Mouse (Mus musculus): ENCODE results near the gene H3f3a. TPM values are rescaled to one million over a fixed set of nuclear protein-coding genes. Genes with fewer than 3 reads are reported as not detected.

The H3f3a gene
- polyA plus RNA-seq, 1 experiment from 2014 or later: 721 TPM

Other genes with a start within 250 kb of the H3f3a start
- 56.6 to 110 TPM (median 59.5 TPM) in 3 replicates for gene Parp1, start 245.0 kb downstream of the H3f3a start, polyA plus RNA-seq (2018)
- gene Lin9, start 172.8 kb downstream of the H3f3a start, polyA plus RNA-seq (2018): 7.8 to 13.0 TPM (median 9.6 TPM) in 3 replicates
- gene Mixl1, start 116.9 kb downstream of the H3f3a start, polyA plus RNA-seq (2018): 0.09 to 0.10 TPM in 2 of 3 replicates, not detected in the other
- 37.0 to 52.8 TPM (median 46.2 TPM) in 3 replicates for gene Acbd3, start 87.9 kb downstream of the H3f3a start, polyA plus RNA-seq (2018)
- 14.4 to 20.0 TPM (median 18.7 TPM) in 3 replicates for gene Sde2, start 37.2 kb upstream of the H3f3a start, polyA plus RNA-seq (2018)
- gene Lefty2, start 79.2 kb upstream of the H3f3a start, polyA plus RNA-seq (2018): not detected in 3 replicates
- gene Pycr2, start 90.3 kb upstream of the H3f3a start, polyA plus RNA-seq (2018): 6.7 to 27.5 TPM (median 13.8 TPM) in 3 replicates
- gene Lefty1, start 121.1 kb upstream of the H3f3a start, polyA plus RNA-seq (2018): 0.14 to 1.1 TPM (median 0.87 TPM) in 3 replicates
- 15.0 to 21.6 TPM (median 19.5 TPM) in 3 replicates for gene Tmem63a, start 128.4 kb upstream of the H3f3a start, polyA plus RNA-seq (2018)
- gene Ephx1, start 207.0 kb upstream of the H3f3a start, polyA plus RNA-seq (2018): 12.5 to 64.5 TPM (median 39.5 TPM) in 3 replicates
- not detected in 3 replicates for gene 9130409I23Rik, start 237.3 kb upstream of the H3f3a start, polyA plus RNA-seq (2018)